Mouse (Mus musculus) ES-Bruce4 (cell line): ENCODE results near the gene Dcdc2a.

ENCODE experiments used
- CTCF ChIP-seq: IDR thresholded peaks from one replicate; pipeline ENCODE4 v1.8.1; 2011; ENCODE audit warnings: low read depth, low read length
- EP300 ChIP-seq: IDR thresholded peaks from 2 replicates; pipeline ENCODE4 v1.6.1; 2011; ENCODE audit warnings: low read depth, low read length; ENCODE audit not compliant: insufficient read depth
- POLR2A ChIP-seq: IDR thresholded peaks from one replicate; pipeline ENCODE4 v1.8.1; 2011; ENCODE audit warnings: low read length; ENCODE audit not compliant: insufficient read depth

DNA sequence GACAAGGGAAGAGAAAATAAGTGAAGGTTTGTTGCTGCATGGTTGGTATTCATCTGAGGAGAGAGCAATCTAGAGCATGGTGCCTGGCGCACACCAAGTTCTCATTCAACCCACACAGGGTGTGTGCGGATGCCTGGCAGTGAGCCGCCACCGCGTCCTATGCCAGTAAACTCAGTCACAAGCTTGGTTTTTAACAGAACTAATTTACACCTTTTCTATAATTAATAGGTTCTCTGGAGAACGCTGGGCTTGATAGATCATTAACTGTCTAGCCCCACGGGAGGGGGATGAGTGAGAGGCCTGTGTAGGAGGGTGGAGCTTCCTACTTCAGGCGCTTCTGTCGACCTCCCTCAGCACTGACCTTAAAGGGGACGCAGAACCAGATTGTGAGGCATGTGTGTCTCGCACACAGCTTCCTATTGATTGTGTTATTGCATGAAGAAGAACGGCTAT, 59.7 kb downstream of the Dcdc2a start:
- TF ChIP-seq CTCF (no peak), POLR2A (no peak), EP300 (no peak)
